Mouse (Mus musculus): ENCODE results near the gene Hoxd11.

DNA sequence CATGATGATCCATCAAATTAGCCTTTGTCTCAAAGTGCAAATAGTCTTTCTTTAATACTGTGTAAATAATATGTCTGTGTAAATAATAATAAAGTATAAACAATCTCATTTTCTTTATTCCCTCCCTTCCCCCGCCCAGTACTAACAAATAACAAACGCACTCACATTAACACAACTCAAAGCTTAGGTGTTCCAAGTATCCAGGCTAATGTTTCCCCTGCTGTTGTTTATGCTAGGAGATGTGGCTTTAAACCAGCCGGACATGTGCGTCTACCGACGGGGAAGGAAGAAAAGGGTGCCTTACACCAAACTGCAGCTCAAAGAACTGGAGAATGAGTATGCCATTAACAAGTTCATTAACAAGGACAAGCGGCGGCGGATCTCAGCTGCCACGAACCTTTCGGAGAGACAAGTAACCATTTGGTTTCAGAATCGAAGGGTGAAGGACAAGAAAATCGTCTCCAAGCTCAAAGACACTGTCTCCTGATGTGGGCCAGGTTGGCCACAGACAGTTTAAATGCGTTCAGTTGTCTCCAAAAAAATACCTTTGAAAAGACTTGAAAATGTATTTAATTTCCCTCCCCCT lies 9.6 kb upstream of the Hoxd11 start:
- TF ChIP-seq CTCF (IDR thresholded peaks at IDR 0.05; ENCODE audit: borderline replicate concordance, control insufficient read depth, extremely low read depth, insufficient read depth, low read length, poor library complexity) (no peak), POLR2A (IDR thresholded peaks at IDR 0.05; ENCODE audit: control insufficient read depth, extremely low read depth, insufficient read depth, low read length, poor library complexity) (no peak)
